Comparison of ENCODE assay signal across 9 mouse cellular contexts in the genomic region with DNA sequence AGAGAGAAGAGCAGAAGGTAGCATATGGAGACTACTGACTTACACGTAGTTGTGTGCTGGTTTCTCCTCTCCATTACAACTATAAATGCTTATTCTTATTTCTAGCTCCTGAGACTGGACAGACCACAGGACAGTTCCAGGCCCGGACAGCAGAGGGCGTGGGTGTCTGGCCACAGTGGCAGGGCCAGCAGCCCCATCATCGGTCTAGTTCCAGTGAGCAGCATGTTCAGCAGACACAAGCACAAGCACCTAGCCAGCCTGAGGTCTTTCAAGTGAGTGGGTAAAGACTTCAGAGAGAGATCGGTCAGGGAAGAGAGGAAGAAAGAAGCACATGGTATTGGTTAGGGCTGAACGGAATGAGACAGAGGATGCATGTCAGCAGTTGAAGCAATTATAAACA. TPM values are rescaled to one million over a fixed set of nuclear protein-coding genes. Genes with fewer than 3 reads are reported as not detected.
DNase-seq lines count a peak whose midpoint lies in the region; ATAC-seq and TF ChIP-seq lines count a peak whose summit lies in the region.
"Had no signal": no experiment of that assay in that cellular context is flagged by ENCODE, and none has a peak within 500 bp of the region (broad histone marks: within the 10 kb centered on the region; RNA-seq: fewer than 3 reads in every experiment).

No protein-coding gene starts in this region.

- H3K79me3 ChIP-seq in C2C12 (ENCODE audit: low read depth) = no peaks in the 10 kb centered on the region

- H3K79me2 ChIP-seq in C2C12 (ENCODE audit: control insufficient read depth, insufficient read depth) = no peaks in the 10 kb centered on the region

- ATAC-seq in erythroid progenitor cell, adult 5-6 weeks (replicated peaks; ENCODE audit: low FRiP score, poor library complexity, severe bottlenecking) = peak; percentile 90

- no peaks in the 10 kb centered on the region for H3K27me3 ChIP-seq in C2C12 (ENCODE audit: control insufficient read depth, insufficient read depth, insufficient read length)
- H3K27me3 ChIP-seq: lung, embryonic 15.5 days had no signal

- no peak overlapping the region for H3K4me3 ChIP-seq in C2C12 (ENCODE audit: insufficient read depth, poor library complexity, severe bottlenecking)
- H3K4me3 ChIP-seq: lung, embryonic 15.5 days had no signal

- peak; percentile 92 for DNase-seq in heart, adult 11 months
- DNase-seq in heart, adult 9 months (ENCODE audit: low spot score in 2 of 2) = no peak
- DNase-seq in brain, embryonic 14.5 days (ENCODE audit: low read depth) = peak; percentile 8
- DNase-seq in kidney, postnatal 36 days = peak; percentile 26 to 77
- peak; percentile 68 for DNase-seq in lung, postnatal 10 days
- DNase-seq in spleen, postnatal 36 days (ENCODE audit: low spot score in 2 of 2) = peak; percentile 45 to 56

- H3ac ChIP-seq in C2C12 (ENCODE audit: control insufficient read depth, insufficient read length, low read depth) = no peak overlapping the region

- peak; percentile 26 for TF ChIP-seq CTCF in C2C12 (IDR thresholded peaks at IDR 0.05; ENCODE audit: control insufficient read depth, insufficient read depth, insufficient read length)
- TF ChIP-seq CTCF in brain, embryonic 14.5 days (IDR thresholded peaks at IDR 0.05; ENCODE audit: borderline replicate concordance, extremely low read depth, insufficient read depth, insufficient read length) = peak; percentile 62; the same call in 1 of the 2 replicates

- TF ChIP-seq POLR2A in brain, embryonic 14.5 days (IDR thresholded peaks at IDR 0.05; ENCODE audit: borderline replicate concordance, extremely low read depth, insufficient read depth, insufficient read length, poor library complexity, severe bottlenecking) = no peak

- peaks cover 61% of the 10 kb centered on the region for H3K36me3 ChIP-seq in C2C12 (ENCODE audit: control insufficient read depth, insufficient read depth)

TF ChIP-seq in C2C12, 6 proteins besides CTCF, POLR2A, EP300 and RAD21:
- TF ChIP-seq FOSL1 (IDR thresholded peaks at IDR 0.05; ENCODE audit: insufficient read depth, low read length, poor library complexity, severe bottlenecking) = no peak
- TF ChIP-seq MAX (IDR thresholded peaks at IDR 0.05) = no peak
- TF ChIP-seq MYOG (IDR thresholded peaks at IDR 0.05; ENCODE audit: control insufficient read depth, extremely low read depth, insufficient read length) = no peak
- no peak for TF ChIP-seq USF1 (IDR thresholded peaks at IDR 0.05; ENCODE audit: low read depth)
- no peak for TF ChIP-seq MYOD1 (IDR thresholded peaks at IDR 0.05; ENCODE audit: control insufficient read depth, insufficient read length, low read depth)
- TF ChIP-seq CEBPB (IDR thresholded peaks at IDR 0.05; ENCODE audit: low read depth) = no peak

RNA-seq across cellular contexts. Expression of gene Ctsk, which starts 4.7 kb away (rescaled TPM):
- 0.07 TPM for polyA plus RNA-seq in C2C12 (2012; fragmentation: generic; extraction: Trizol)
- 7.2 and 10.6 TPM in 2 replicates for polyA plus RNA-seq in brain, embryonic 14.5 days (2012; rRNA removed)
- total RNA-seq in erythroid progenitor cell, adult 5-6 weeks (2015; ENCODE audit: low replicate concordance) = 3.4 TPM in 1 of 2 replicates, not detected in the other
- total RNA-seq in erythroid progenitor cell, adult 5-6 weeks (2017; ENCODE audit: low replicate concordance) = not detected in 2 replicates

RNA-seq across cellular contexts. Expression of gene Ctss, which starts 32.2 kb away (rescaled TPM):
- polyA plus RNA-seq in C2C12 (2012; fragmentation: generic; extraction: Trizol) = not detected
- 5.0 and 7.3 TPM in 2 replicates for polyA plus RNA-seq in brain, embryonic 14.5 days (2012; rRNA removed)
- total RNA-seq in erythroid progenitor cell, adult 5-6 weeks (2015; ENCODE audit: low replicate concordance) = 97.3 and 108 TPM in 2 replicates
- 104 and 120 TPM in 2 replicates for total RNA-seq in erythroid progenitor cell, adult 5-6 weeks (2017; ENCODE audit: low replicate concordance)

Comparison
In these comparisons a context has a peak if more than half of its experiments do, and no peak if none do; other contexts are left out.
1. DNase-seq: peak in heart, adult 11 months (single experiment), brain, embryonic 14.5 days (single experiment), kidney, postnatal 36 days (2 of 2), lung, postnatal 10 days (single experiment) and spleen, postnatal 36 days (2 of 2); none in heart, adult 9 months (0 of 2).